Mouse (Mus musculus) erythroblast, embryonic 14.5 days (primary cell): Measurements from ENCODE around the gene Fbxo28.

Experiments used
- GATA1 ChIP-seq: IDR thresholded peaks from 2 replicates; pipeline ENCODE4 v1.6.1; 2012; ENCODE audit warnings: low read length, inconsistent platforms, mixed read lengths
- TAL1 ChIP-seq: IDR thresholded peaks from 3 replicates; pipeline ENCODE4 v1.6.1; 2012; ENCODE audit warnings: low read length, inconsistent platforms, mixed read lengths

- no peak for TF ChIP-seq GATA1
- TF ChIP-seq TAL1 = no peak
These were observed 27.4 kb upstream of the Fbxo28 start for GRCm38 (mm10) chr1:182368782-182369181.
